Mouse (Mus musculus) naive thymus-derived CD4-positive, alpha-beta T cell, adult 2 months (primary cell): ENCODE results near the gene Orai3.
"Not testable (repeated sequence)": the region's sequence is repeated elsewhere in the genome, so short reads cannot be mapped to it uniquely, and the experiment has no call there.

Source experiments
- DNase-seq: peaks from one replicate; pipeline ENCODE4 v3.0.0-alpha.2; 2011; ENCODE audit warnings: low read depth

Orai3 gene

DNA sequence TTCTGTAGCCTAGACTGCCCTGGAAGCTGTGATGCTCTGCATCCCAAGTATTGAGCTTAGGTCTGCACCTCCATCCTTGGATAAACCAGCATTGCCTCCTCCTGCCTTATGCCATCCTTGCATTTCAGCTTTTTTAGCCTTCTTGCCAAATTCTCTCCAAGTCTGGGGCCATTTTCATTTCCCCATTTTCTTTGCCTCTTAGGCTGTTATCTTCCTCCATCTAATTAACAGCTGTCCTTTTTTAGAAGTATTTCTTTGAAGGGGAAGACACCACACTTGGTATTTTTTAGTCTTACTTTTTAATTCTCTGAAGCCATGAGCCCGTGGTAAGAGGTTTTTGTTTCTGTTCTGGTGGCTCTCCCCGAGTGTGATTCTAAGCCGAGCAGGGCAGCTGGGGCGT lies 6.0 kb upstream of the Orai3 start:
- DNase-seq: no peak

DNA sequence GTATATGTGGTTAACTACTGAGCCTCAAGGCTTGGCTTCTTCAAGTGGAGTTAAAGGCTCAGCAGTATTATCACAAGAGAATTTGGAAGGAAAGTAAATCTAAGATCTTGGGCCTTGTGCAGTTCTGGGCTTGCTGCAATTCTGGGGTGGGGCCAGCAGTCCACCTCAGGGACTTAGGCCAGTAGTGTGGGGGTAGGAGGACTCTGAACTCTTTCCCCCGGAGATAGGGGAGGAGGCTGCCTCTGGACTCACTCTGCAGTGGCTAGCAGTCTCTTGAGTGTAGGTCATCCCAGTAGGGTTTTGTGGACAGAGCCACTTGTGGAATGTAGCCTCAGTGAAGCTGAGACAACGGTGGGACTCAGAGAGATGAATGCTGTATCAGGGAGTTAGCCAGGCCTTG lies 3.9 kb upstream of the Orai3 start:
- DNase-seq: no peak

DNA sequence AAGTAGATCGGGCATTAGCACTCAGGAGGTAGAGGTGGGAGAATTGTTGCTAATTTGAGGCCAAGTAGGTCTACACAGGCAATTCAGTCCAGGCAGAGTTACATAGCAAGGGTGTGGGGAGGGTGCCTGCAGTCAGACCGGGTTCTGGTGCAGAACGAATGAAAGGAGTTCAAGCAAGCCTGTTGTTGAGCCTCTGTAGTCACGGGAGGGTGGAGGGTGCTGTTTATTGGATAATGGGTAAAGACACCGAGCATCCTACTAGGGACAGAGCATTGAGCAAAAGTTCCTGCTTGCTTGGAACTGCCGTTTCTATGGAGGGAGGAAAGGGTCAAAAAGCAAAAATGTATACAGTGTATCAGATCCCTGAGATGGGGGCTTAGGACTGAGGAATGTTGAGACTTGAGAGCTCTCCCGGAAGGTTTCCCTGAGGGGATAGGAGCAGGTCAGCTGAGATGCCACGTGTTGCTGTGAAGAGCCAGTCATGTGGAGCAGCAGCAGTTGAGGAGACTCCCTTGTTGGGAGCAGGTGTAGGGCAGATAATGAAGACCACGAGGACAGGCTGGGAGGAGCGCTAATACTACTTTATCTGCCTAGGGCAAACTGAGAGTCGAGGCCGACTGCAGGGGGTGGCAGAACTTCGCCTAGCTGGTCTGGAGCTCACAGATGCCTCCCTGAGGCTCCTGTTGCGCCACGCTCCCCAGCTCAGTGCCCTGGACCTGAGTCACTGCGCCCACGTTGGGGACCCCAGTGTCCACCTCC lies 2.6 kb upstream of the Orai3 start:
- DNase-seq: no peak

DNA sequence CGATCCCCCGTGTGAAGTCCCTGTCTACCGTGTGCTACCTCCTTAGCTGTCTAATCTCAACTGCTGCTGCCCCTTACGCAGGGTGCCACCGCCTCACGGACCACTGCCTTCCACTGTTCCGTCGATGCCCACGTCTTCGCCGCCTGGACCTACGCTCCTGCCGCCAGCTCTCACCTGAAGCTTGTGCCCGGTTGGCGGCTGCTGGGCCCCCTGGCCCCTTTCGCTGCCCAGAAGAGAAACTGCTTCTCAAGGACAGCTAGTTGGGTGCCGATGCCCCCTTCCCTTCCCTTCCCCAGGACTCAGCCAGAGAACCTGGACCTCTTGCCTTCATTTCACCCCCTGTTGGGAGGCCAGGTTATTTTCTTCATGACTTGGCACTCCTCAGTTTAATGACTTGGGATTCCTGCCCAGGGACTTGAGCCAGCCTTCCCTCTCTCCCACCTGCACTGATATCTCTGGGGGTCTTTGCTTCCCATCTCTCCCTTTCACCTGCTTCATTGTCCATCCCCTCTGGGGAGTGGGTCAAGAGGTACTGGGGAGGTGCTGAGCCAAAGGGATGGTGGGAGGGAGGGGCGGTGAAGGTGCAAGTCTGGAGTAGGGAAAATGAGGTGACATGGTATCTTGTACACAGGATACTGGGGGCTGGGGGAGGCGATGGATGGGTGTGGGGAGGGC lies 1.8 kb upstream of the Orai3 start:
- DNase-seq: no peak

DNA sequence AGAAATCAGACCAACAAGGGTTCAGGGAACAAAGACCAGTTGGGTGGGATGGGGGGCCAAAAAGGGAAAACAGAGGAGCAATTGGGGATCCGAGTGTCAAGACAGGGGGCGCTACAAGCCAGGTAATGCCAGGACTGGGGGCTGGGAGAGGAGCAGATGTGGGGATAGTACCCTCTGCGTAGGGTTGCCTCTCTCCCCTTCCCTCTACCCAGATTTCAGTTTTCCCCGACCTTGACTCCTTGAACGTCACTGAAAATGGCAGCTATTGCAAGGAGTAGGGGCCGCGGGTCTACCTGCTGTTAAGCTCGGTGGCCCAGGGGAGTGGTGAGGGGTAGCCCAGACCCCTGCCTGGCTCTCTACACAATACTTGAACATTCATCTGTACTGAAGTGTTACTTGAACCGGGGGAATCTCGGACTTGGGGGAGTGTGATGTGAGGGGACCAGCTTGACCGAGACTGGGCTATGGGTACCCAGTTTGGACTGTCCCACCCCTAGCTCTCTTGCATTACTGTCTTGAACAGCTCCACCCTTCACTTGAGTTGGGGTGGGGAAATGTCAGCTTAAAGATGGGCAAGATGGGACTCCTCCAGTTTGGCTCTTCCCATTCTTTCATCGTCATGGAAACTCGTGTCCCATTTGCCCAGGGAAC lies 1.1 kb upstream of the Orai3 start:
- DNase-seq: peak; percentile 36

DNA sequence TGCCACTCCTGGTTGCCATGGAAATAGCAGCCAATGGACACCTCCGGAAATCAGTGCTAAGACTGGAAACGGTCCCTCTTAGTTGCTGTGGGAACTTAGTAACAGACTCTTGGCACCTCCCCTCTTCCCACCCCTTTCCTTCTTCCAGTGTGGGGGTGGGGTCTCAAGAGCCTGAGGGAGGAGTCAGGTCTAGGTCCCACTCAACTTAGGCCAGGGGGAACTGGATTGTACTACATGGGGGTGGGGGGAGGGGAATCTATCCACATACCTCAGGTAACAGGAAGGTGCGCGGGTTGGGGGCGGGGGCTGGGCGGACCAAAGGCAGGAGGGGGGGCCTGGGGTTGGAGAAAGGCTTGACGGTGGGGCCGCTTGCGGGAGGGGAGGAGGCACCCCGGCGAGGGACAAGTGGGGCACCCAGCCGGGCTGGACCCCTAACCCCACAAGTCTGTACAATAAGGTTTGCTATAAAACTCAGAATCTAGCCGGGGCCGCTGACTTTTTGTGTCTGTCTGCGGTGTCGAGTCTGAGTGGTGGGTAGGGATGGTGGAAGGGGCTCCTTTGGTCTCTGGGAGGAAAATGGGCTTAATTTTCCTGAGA lies 520 bp upstream of the Orai3 start:
- DNase-seq: peak; percentile 84

DNA sequence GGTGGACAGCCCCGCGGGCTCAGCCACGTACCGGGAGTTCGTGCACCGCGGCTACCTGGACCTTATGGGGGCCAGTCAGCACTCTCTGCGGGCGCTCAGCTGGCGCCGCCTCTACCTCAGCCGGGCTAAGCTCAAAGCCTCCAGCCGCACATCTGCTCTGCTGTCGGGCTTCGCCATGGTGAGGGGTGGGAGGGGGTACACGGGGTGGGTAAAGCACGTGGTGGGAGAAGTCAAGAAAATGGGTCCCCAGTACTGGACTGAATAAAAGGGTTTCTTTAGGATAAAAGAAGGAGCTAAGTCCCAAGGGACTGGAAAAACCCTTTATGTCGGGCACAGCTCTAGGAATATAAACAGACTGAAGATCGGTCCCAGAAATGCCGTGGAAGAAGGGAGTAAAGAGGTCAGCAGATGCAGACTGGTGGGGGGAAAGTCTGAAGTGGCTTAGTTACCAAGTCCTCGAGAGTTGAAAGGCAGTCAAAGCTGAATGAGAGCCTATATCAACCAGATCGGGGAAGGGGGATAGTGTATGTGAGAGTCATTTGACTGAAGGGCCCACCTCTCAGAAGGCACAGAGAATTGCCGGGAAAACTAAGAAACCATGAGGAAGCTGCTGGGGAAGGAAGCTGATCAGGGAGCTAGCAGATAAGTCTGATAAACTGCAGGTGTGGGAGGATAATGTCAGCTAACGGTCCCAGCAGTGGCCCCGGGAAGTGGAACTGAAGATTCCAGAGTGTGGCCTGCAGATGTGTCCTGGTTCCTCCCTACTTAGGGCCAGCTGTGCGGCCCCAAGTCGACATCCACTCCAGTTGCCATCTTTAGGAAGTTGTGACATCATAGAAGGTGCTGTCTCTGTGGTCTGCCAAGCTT lies 657 bp downstream of the Orai3 start:
- peak; percentile 37 for DNase-seq

DNA sequence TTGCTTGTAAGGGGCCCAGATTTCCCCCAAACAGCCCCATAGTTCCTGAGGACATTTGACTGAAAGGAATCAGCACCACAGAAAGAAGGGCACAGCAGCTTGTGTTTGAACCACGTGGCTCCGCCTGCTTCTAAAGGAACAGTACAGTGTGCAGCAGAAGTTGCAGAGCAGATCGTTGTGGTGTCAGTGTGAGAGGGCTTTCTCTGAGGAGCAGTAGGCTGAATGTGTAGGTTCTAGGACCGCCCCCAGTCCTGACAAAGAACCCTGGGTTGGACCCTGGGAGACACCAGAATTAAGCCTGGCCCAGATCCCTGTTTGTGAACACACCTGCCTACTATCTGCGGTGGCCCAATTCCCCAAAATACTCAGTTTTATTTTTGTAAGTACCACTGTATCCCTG lies 1.6 kb downstream of the Orai3 start:
- no peak for DNase-seq

DNA sequence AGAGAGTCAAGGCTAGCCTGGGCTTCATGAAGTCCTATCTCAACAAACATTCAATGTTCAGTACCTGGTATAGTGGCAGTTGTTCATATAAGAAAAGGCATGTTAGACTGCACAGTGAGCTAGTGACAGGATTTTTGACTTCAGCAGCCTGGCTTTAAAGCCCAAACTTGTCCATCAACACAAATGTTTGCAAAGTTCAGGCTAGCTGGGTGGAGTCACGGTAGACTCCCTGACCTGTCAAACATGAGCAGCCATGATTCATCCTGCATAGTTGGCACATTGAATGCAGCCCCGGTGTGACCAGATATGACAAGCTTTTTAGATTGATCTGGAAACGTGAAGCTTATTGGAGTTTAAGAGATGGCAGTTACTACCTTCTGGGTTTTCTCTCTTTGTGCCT lies 2.5 kb downstream of the Orai3 start:
- DNase-seq: no peak

DNA sequence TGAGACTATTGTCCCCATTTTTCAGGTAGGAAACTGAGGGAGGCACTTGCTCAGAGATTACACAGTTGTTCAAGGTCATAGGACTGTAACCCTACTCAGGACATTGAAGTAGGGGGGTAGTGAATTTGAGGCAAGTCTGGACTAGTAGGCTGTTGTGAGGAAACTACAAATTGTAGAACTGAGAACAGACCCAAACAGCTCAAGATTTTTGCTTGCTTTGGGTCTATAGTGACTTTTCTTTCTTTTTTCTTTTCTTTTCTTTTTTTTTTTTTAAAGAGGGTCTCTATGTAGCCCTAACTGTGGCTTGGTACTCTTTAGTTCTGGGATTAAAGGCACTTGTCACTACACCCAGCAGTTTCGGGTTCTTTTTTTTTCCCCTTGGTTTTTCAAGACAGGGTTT lies 2.9 kb downstream of the Orai3 start:
- no peak for DNase-seq

DNA sequence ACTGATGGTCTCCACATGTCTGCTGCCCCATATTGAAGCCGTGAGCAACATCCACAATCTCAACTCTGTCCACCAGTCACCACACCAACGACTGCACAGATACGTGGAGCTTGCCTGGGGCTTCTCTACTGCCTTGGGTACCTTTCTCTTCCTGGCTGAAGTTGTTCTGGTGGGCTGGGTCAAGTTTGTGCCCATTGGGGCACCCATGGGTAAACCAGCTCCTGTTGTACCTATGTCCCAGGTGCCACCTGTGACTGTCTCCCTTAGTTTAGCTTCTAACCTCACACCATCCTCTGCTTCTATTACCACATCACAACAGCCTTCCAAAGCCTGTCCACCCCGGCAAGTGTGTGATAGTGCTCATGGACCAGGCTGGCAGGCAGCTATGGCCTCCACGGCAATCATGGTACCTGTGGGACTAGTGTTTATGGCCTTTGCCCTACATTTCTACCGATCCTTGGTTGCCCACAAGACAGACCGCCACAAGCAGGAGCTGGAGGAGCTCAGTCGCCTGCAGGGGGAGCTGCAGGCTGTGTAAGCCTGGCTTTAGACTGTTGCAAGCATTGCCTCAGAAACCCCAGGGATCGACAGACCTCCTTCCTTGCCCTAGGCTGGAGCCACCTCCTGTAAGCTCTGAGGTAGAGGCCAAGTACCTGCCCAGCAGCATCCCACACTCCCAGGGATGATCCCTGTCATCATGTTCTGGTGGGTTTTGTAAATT lies 4.2 kb downstream of the Orai3 start:
- peak; percentile 90 for DNase-seq

DNA sequence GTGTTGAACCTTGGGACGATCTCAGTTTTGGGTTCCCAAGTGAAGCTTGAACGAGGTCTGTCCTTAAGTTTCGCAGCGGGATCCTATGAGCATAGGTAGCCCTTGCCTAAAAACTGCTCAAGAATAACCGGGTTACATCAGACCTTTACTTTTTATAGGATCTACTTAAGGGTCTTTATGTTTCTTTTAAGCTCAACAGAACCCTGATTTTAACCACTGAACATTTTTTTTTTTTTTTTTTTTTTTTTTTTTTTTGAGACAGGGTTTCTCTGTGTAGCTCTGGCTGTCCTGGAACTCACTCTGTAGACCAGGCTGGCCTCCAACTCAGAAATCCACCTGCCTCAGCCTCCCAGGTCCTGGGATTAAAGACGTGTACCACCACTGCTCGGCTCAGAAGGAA lies 6.2 kb downstream of the Orai3 start:
- DNase-seq: not testable (repeated sequence)

DNA sequence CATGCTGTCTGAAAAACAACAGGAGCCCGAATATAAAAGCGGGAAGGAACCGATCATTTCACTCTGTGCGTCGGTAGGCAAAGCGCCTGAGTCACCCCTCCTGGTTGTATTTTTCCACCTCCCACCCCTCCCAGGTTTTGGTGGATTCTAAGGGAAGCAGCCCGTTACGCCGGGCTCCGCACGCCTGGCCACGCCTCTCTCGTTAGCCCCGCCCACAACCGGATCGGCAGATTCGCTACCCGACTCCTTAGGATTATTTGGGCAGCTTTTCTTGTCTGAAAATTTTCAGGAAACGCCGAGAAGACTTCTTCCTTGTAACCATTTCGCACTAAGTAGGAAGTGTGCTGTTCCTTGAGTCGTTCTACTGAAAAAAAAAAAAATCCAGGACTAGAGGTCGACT lies 6.8 kb downstream of the Orai3 start, which contains the start of gene Setd1a:
TSS of gene Setd1a (plus strand) at position 245 of the 400 bp plus-strand sequence.
- DNase-seq: no peak

DNA sequence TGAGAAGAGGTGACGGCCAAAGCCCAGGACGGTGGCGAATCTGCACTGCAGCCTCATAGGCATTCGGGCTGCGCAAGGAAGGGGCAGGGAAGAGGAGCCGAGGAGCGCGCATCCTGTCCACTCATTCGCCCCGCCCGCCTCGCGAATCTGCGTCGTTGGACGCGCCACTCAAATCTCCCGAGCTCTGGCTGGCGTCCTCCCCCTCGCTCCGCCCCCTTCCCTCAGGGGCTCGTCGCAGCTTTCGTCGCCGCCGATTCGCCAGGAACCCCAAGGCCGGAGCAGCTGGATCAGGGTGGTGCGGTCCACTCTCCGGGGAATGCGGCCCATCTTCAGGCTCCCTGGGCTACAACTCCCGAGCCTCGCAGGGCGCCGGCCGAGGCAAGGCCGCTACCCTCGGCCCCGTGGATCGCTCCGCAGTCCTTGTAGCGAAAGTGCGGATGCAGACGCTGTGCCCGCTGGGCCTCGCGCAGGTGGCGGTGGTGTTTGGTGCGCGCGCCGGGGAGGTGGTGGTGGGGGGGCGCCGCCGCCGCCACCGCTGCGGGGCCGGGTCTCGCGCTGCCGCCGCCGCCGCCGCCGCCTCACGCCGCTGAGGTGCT lies 7.4 kb downstream of the Orai3 start:
- DNase-seq: peak; percentile 98

DNA sequence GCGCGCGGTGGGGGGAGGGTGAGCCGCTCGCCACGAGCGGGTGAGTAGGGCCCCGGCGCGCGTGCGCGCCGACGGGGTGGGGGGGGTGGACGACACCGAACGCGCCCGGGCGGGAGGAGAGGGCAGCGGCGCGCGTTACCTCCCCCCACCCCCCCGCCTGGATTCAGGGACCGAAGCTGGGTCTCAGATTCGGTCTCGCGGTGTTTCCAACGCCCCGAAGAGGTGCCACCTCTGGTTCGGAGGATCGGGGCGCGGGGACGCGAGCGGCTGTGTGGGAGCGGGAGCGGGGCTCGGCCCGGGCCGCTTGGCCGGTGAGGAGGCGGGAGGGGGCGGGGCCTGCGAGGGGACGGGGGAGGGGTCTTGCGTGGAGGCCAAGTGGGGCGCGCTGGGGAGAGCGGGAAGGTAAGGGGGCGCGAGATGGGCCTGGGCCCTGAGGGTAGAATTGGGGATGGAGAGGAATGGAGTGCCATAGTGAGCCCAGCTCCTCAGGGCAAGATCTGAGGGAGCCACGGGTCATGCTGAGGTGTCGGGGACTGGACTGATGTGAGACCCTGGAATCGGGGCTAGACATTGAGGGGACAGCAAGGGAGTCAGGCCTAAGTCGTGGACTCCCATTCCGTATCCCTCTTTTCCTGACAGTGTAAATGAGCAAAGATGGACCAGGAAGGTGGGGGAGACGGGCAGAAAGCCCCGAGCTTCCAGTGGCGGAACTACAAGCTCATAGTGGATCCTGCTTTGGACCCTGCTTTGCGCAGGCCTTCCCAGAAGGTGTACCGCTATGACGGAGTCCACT lies 8.1 kb downstream of the Orai3 start:
- DNase-seq: no peak

DNA sequence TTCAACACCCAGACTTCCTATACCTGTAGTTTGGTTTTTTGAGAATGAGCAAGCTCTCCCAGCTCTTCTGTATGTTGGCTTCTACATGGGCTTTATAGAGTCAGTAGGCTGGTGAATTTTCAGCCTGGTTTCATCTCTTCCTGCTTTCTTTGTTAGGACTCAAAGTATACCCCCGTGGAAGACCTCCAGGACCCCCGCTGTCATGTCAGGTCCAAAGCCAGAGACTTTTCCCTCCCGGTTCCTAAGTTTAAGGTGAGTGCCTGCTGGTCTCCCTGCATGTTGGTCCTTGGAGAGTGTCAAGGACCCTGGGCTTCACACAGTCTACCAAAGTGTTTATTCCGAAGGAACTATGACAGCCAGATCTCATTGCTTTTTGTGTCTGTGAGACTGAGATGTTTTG lies 8.7 kb downstream of the Orai3 start:
- DNase-seq: no peak

DNA sequence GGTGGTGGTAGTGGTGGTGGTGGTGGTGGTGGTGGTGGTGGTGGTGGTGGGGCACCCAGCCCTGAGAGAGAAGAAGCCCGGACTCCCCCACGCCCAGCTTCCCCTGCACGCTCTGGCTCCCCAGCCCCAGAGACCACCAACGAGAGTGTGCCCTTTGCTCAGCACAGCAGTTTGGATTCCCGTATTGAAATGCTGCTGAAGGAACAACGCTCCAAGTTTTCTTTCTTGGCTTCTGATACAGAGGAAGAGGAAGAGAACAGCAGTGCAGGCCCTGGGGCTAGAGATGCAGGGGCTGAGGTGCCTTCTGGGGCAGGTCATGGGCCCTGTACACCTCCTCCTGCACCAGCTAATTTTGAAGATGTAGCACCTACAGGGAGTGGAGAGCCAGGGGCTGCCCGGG lies 15.7 kb downstream of the Orai3 start, which contains the start of gene Gm49388:
TSS of gene Gm49388 (plus strand) at position 301 of the 400 bp plus-strand sequence.
- no peak for DNase-seq

DNA sequence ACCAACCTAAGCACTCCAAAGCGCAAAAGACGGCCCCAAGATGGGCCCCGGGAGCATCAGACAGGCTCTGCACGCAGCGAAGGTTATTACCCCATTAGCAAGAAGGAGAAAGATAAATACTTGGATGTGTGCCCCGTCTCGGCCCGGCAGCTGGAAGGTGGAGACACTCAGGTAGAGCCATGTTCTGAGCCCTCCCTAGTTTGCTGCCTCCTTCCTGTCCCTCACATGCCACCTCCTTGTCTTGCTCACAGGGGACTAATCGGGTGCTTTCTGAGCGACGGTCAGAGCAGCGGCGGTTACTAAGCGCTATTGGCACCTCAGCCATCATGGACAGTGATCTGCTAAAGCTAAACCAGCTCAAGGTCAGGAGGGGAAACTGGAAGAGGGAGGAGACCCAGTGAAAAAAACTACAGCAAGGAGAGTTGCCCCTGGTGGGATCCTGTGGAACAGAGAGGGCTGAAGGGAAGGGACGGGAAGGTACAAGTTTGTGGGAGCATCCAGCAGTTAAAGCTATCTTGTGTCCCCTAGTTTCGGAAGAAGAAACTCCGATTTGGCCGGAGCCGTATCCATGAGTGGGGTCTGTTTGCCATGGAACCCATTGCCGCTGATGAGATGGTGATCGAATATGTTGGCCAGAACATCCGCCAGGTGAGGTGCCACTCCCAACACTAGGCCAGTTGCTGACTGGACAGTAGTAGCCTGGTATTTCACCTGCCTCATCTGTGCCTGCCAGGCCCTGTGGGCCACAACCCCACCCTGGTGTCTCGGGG lies 27.6 kb downstream of the Orai3 start:
- DNase-seq: no peak

DNA sequence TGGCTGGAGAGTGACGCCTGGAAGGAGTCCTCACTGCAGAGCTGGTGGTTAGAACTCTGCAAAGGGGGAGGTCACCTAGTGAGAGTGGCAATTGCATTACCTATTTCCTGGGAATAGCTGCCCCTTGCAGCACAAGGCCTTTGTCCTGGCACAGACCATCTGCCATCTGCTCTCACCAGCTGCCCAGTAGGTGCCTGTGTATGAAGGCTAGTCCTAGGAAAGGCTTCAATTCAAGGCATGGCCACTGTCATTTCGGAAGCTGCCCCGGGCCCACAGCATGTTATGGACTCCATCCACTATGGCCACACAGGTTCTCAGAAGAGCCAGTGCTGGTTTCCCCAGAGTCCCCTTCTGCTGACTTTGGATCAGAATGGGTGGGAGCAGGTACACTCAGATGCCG lies 29.0 kb downstream of the Orai3 start:
- no peak for DNase-seq
